Mouse (Mus musculus): Measurements from ENCODE around the gene Iqck. TPM values are rescaled to one million over a fixed set of nuclear protein-coding genes. Genes with fewer than 3 reads are reported as not detected.

Gene Iqck
- polyA plus RNA-seq, 1 experiment, result 0.48 TPM

GRCm38 (mm10) chr7:118994231-118994842, 138.8 kb downstream of the Iqck start:
- peaks cover 4% of the 10 kb centered on the region; the same call in 1 of the 2 replicates for H3K4me1 ChIP-seq (ENCODE audit: control insufficient read depth, insufficient read depth, insufficient read length, low read length)
- WGBS, result 4% methylated on average over 21 of the region's 21 CpGs
- H3K27me3 ChIP-seq (ENCODE audit: control insufficient read depth, insufficient read depth, low read length), result peaks cover 23% of the 10 kb centered on the region
- H3K4me3 ChIP-seq (ENCODE audit: low read depth, low read length), result peak overlapping the region; percentile 72
- H3K36me3 ChIP-seq (ENCODE audit: control insufficient read depth, insufficient read depth, low read length), result no peaks in the 10 kb centered on the region
- peak overlapping the region; percentile 12; the same call in 1 of the 2 replicates for H3K27ac ChIP-seq (ENCODE audit: insufficient read depth, low read depth, low read length)
- TF ChIP-seq CTCF (IDR thresholded peaks at IDR 0.05; ENCODE audit: extremely low read depth, insufficient read length, insufficient replicate concordance, low read depth, low read length) (no peak), POLR2A (IDR thresholded peaks at IDR 0.05; ENCODE audit: low read depth, low read length) (no peak)

GRCm38 (mm10) chr7:118995007-118995406, 139.5 kb downstream of the Iqck start, which contains the start of gene Gprc5b:
Gene Gprc5b, minus strand, starts transcription at chr7:118995211.
- peak within 1 kb of the TSS; percentile 12; the same call in 1 of the 2 replicates for H3K27ac ChIP-seq (ENCODE audit: insufficient read depth, low read depth, low read length)
- H3K36me3 ChIP-seq (ENCODE audit: control insufficient read depth, insufficient read depth, low read length), result no peaks in the 10 kb centered on the region
- H3K27me3 ChIP-seq (ENCODE audit: control insufficient read depth, insufficient read depth, low read length), result peaks cover 23% of the 10 kb centered on the region
- H3K4me3 ChIP-seq (ENCODE audit: low read depth, low read length), result peak within 1 kb of the TSS; percentile 72
- WGBS, result under 1% methylated on average over 44 of the region's 44 CpGs
- TF ChIP-seq CTCF (IDR thresholded peaks at IDR 0.05; ENCODE audit: extremely low read depth, insufficient read length, insufficient replicate concordance, low read depth, low read length) (no peak), POLR2A (IDR thresholded peaks at IDR 0.05; ENCODE audit: low read depth, low read length) (no peak)
- peaks cover 4% of the 10 kb centered on the region; the same call in 1 of the 2 replicates for H3K4me1 ChIP-seq (ENCODE audit: control insufficient read depth, insufficient read depth, insufficient read length, low read length)

- 17% methylated on average over 14 of the region's 14 CpGs for WGBS
- H3K4me3 ChIP-seq (ENCODE audit: low read depth, low read length), result peak overlapping the region; percentile 72
Observed at GRCm38 (mm10) chr7:118995671-118996070, 140.1 kb downstream of the Iqck start.

GRCm38 (mm10) chr7:118996137-118996837, 140.7 kb downstream of the Iqck start:
- Histone ChIP-seq H3K27me3 (ENCODE audit: control insufficient read depth, insufficient read depth, low read length) (peaks cover 23% of the 10 kb centered on the region), H3K27ac (ENCODE audit: insufficient read depth, low read depth, low read length) (no peak overlapping the region), H3K36me3 (ENCODE audit: control insufficient read depth, insufficient read depth, low read length) (no peaks in the 10 kb centered on the region), H3K4me1 (ENCODE audit: control insufficient read depth, insufficient read depth, insufficient read length, low read length) (peaks cover 4% of the 10 kb centered on the region; the same call in 1 of the 2 replicates), H3K4me3 (ENCODE audit: low read depth, low read length) (no peak overlapping the region)
- 7% methylated on average over 13 of the region's 13 CpGs for WGBS
- no peak for TF ChIP-seq POLR2A (IDR thresholded peaks at IDR 0.05; ENCODE audit: low read depth, low read length)
- peak; percentile 79; the same call in 1 of the 2 replicates for TF ChIP-seq CTCF (IDR thresholded peaks at IDR 0.05; ENCODE audit: extremely low read depth, insufficient read length, insufficient replicate concordance, low read depth, low read length)

More at GRCm38 (mm10) chr7:118995671-118996070, 140.1 kb downstream of the Iqck start:
- Histone ChIP-seq H3K36me3 (ENCODE audit: control insufficient read depth, insufficient read depth, low read length) (no peaks in the 10 kb centered on the region), H3K27ac (ENCODE audit: insufficient read depth, low read depth, low read length) (no peak overlapping the region), H3K27me3 (ENCODE audit: control insufficient read depth, insufficient read depth, low read length) (peaks cover 23% of the 10 kb centered on the region), H3K4me1 (ENCODE audit: control insufficient read depth, insufficient read depth, insufficient read length, low read length) (peaks cover 4% of the 10 kb centered on the region; the same call in 1 of the 2 replicates)
- TF ChIP-seq POLR2A (IDR thresholded peaks at IDR 0.05; ENCODE audit: low read depth, low read length), result no peak
- no peak for TF ChIP-seq CTCF (IDR thresholded peaks at IDR 0.05; ENCODE audit: extremely low read depth, insufficient read length, insufficient replicate concordance, low read depth, low read length)

GRCm38 (mm10) chr7:118999857-119000256, 144.3 kb downstream of the Iqck start:
- Histone ChIP-seq H3K36me3 (ENCODE audit: control insufficient read depth, insufficient read depth, low read length) (no peaks in the 10 kb centered on the region), H3K4me1 (ENCODE audit: control insufficient read depth, insufficient read depth, insufficient read length, low read length) (peaks cover 4% of the 10 kb centered on the region; the same call in 1 of the 2 replicates), H3K27ac (ENCODE audit: insufficient read depth, low read depth, low read length) (no peak overlapping the region), H3K4me3 (ENCODE audit: low read depth, low read length) (no peak overlapping the region), H3K27me3 (ENCODE audit: control insufficient read depth, insufficient read depth, low read length) (peaks cover 9% of the 10 kb centered on the region)
- TF ChIP-seq CTCF (IDR thresholded peaks at IDR 0.05; ENCODE audit: extremely low read depth, insufficient read length, insufficient replicate concordance, low read depth, low read length) (no peak), POLR2A (IDR thresholded peaks at IDR 0.05; ENCODE audit: low read depth, low read length) (no peak)
- WGBS, result 44% methylated on average over 2 of the region's 2 CpGs

- Histone ChIP-seq H3K36me3 (ENCODE audit: control insufficient read depth, insufficient read depth, low read length) (no peaks in the 10 kb centered on the region), H3K27ac (ENCODE audit: insufficient read depth, low read depth, low read length) (no peak overlapping the region), H3K4me1 (ENCODE audit: control insufficient read depth, insufficient read depth, insufficient read length, low read length) (no peaks in the 10 kb centered on the region), H3K4me3 (ENCODE audit: low read depth, low read length) (no peak overlapping the region), H3K27me3 (ENCODE audit: control insufficient read depth, insufficient read depth, low read length) (no peaks in the 10 kb centered on the region)
- 69% methylated on average over 2 of the region's 2 CpGs for WGBS
- TF ChIP-seq CTCF (IDR thresholded peaks at IDR 0.05; ENCODE audit: extremely low read depth, insufficient read length, insufficient replicate concordance, low read depth, low read length) (no peak), POLR2A (IDR thresholded peaks at IDR 0.05; ENCODE audit: low read depth, low read length) (no peak)
Observed at GRCm38 (mm10) chr7:119001965-119002364, 146.4 kb downstream of the Iqck start.

GRCm38 (mm10) chr7:119002501-119002900, 146.9 kb downstream of the Iqck start:
- Histone ChIP-seq H3K27ac (ENCODE audit: insufficient read depth, low read depth, low read length) (no peak overlapping the region), H3K4me1 (ENCODE audit: control insufficient read depth, insufficient read depth, insufficient read length, low read length) (no peaks in the 10 kb centered on the region), H3K4me3 (ENCODE audit: low read depth, low read length) (no peak overlapping the region), H3K27me3 (ENCODE audit: control insufficient read depth, insufficient read depth, low read length) (no peaks in the 10 kb centered on the region), H3K36me3 (ENCODE audit: control insufficient read depth, insufficient read depth, low read length) (no peaks in the 10 kb centered on the region)
- TF ChIP-seq POLR2A (IDR thresholded peaks at IDR 0.05; ENCODE audit: low read depth, low read length) (no peak), CTCF (IDR thresholded peaks at IDR 0.05; ENCODE audit: extremely low read depth, insufficient read length, insufficient replicate concordance, low read depth, low read length) (no peak)
- 8% methylated on average over 2 of the region's 2 CpGs for WGBS

All from small intestine, adult 2 months (tissue).